Mouse (Mus musculus) kidney, postnatal 0 days (tissue): Measurements from ENCODE around the gene Lyl1. TPM values are rescaled to one million over a fixed set of nuclear protein-coding genes. Genes with fewer than 3 reads are reported as not detected.

Experiments
- ATAC-seq: fragments of 200-750 bp; cut with Nextera tagmentation; replicated peaks from 2 replicates; pipeline ENCODE4 v1.8.0; 2017; ENCODE audit warnings: low read depth, moderate number of reproducible peaks, moderate TSS enrichment, moderate library complexity; ENCODE audit not compliant: low FRiP score
- DNase-seq: peaks from one replicate; pipeline ENCODE4 v3.0.0-alpha.2; 2016; ENCODE audit warnings: low spot score
- H3K27ac ChIP-seq: fragments of 300-500 bp; sonication (generic); 2 replicates; pipeline ENCODE4 v1.5.1; 2014; ENCODE audit warnings: mild to moderate bottlenecking
- H3K27me3 ChIP-seq: fragments of 300-500 bp; sonication (generic); 2 replicates; pipeline ENCODE4 v1.6.1; 2014; ENCODE audit warnings: low read length, mixed read lengths; ENCODE audit not compliant: insufficient read depth
- H3K36me3 ChIP-seq: fragments of 300-500 bp; sonication (generic); 2 replicates; pipeline ENCODE4 v1.6.1; 2014; ENCODE audit warnings: low read length, mixed read lengths; ENCODE audit not compliant: insufficient read depth
- H3K4me1 ChIP-seq: fragments of 300-500 bp; sonication (generic); replicated peaks from 2 replicates; pipeline ENCODE4 v1.6.1; 2014; ENCODE audit warnings: antibody characterized with exemption, low read length, mixed read lengths; ENCODE audit not compliant: insufficient read depth
- H3K4me2 ChIP-seq: fragments of 300-500 bp; sonication (generic); 2 replicates; pipeline ENCODE4 v1.6.1; 2014; ENCODE audit warnings: mild to moderate bottlenecking, low read length, moderate library complexity, mixed read lengths
- H3K4me3 ChIP-seq: fragments of 300-500 bp; sonication (generic); replicated peaks from 2 replicates; pipeline ENCODE4 v1.5.1; 2014; ENCODE audit warnings: low read depth, low read length
- H3K9ac ChIP-seq: fragments of 300-500 bp; sonication (generic); 2 replicates; pipeline ENCODE4 v1.6.1; 2014; ENCODE audit warnings: low read depth, low read length
- H3K9me3 ChIP-seq: fragments of 300-500 bp; sonication (generic); replicated peaks from 2 replicates; pipeline ENCODE4 v1.6.1; 2016; ENCODE audit warnings: low read length, inconsistent platforms, mixed read lengths
- CTCF ChIP-seq: IDR thresholded peaks from 2 replicates; pipeline ENCODE4 v1.5.1; 2016; ENCODE audit warnings: antibody characterized with exemption, low read depth, mild to moderate bottlenecking, moderate library complexity
- WGBS: fragments of 180-500 bp; shearing (Covaris S2); extraction: QIAGEN DNeasy Blood & Tissue Kit; methylation state at CpG from one replicate; pipeline ENCODE4 v1.1.7; 2014; 5-methylcytosine and 5-hydroxymethylcytosine counted together
- polyA plus RNA-seq: library from polyadenylated mRNA; unstranded; fragments of >200 nt; fragmentation: Nextera tagmentation; extraction: Ambion mirVana; gene quantifications from 2 replicates; pipeline ENCODE4 v1.2.1, GENCODE M21; 2015

Gene Lyl1
- polyA plus RNA-seq, 1 experiment from 2014 or later = 6.1 TPM

DNA sequence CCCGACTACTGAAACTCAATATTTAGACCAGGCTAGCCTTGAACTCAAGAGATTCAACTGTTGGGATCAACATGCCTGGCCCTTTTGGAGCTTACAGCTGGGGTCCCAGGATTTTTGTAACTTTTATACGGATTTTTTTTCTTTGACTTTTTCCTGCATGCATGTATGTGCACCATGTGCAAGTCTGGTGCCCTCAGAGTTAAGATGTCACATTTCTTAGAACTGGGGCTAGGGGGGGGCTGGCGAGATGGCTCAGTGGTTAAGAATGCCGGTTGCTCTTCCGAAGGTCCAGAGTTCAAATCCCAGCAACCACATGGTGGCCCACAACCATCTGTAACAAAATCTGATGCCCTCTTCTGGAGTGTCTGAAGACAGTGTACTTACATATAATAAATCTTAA, 731 bp upstream of the Lyl1 start:
- H3K36me3 ChIP-seq = 0 out of 2 replicates have a peak, but pooled peaks cover 18% of the 10 kb centered on the region
- H3K27me3 ChIP-seq = peaks cover 26% of the 10 kb centered on the region; the same call in 1 of the 2 replicates
- ATAC-seq (no peak), DNase-seq (no peak)
- H3K9ac ChIP-seq = no peak overlapping the region
- H3K4me2 ChIP-seq = no peak overlapping the region
- peak overlapping the region; percentile 63 for H3K27ac ChIP-seq
- H3K4me1 ChIP-seq = peaks cover 6% of the 10 kb centered on the region
- 82% methylated on average over 5 of the region's 5 CpGs for WGBS
- TF ChIP-seq CTCF = no peak
- no peaks in the 10 kb centered on the region for H3K9me3 ChIP-seq
- no peak overlapping the region for H3K4me3 ChIP-seq

DNA sequence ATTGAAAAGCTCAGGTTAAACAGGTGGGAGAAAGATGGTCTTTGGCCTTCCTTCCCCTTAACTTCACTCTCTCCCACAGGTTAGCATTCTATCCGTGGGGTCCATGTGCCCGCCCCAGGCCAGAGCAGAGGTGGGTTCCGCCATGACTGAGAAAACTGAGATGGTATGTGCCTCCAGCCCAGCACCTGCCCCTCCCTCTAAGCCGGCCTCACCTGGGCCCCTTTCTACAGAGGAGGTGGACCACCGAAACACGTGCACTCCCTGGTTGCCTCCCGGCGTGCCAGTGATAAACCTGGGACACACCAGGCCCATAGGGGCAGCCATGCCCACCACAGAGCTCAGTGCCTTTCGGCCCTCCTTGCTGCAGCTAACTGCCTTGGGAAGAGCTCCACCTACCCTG, 1.3 kb downstream of the Lyl1 start:
- H3K27ac ChIP-seq = 0 out of 2 replicates have a peak overlapping the region, but pooled peaks have one; percentile 13
- peaks cover 35% of the 10 kb centered on the region; the same call in 1 of the 2 replicates for H3K27me3 ChIP-seq
- H3K4me1 ChIP-seq = peaks cover 21% of the 10 kb centered on the region
- no peak overlapping the region for H3K9ac ChIP-seq
- ATAC-seq = no peak
- H3K4me3 ChIP-seq = peak overlapping the region; percentile 29
- WGBS = 88% methylated on average over 9 of the region's 9 CpGs
- TF ChIP-seq CTCF = no peak
- no peaks in the 10 kb centered on the region for H3K9me3 ChIP-seq
- peak overlapping the region; percentile 43 for H3K4me2 ChIP-seq
- H3K36me3 ChIP-seq = 0 out of 2 replicates have a peak, but pooled peaks cover 5% of the 10 kb centered on the region
- DNase-seq = no peak

DNA sequence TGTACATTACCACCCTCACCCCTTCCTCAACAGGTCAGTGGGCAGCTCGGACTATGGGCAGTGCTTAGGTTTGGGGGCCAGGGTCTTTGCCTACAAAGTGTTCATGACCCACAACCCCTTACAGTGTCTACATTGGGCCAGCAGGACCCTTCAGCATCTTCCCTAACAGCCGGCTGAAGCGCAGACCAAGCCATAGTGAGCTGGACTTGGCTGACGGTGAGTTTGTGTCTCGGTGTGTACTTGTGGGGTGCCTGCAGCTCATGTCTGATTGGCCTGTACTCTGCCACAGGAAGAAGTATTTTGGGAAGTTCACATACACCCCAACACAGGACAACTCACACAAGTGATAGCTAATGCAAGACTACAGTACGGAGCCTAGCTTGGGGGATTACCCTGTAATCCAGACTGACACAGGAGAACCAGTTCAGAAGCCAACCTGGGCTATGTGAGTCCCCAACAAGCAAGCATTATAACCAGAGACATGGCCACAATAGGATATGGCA, 1.8 kb downstream of the Lyl1 start:
- Histone ChIP-seq H3K4me1 (peaks cover 26% of the 10 kb centered on the region), H3K9me3 (no peaks in the 10 kb centered on the region), H3K27me3 (peaks cover 39% of the 10 kb centered on the region; the same call in 1 of the 2 replicates), H3K4me3 (no peak overlapping the region), H3K36me3 (0 out of 2 replicates have a peak, but pooled peaks cover 3% of the 10 kb centered on the region), H3K4me2 (peak overlapping the region; percentile 48), H3K9ac (no peak overlapping the region), H3K27ac (0 out of 2 replicates have a peak overlapping the region, but pooled peaks have one; percentile 13)
- whole genome bisulfite sequencing = 80% methylated on average over 6 of the region's 6 CpGs
- no peak for TF ChIP-seq CTCF
- DNase-seq = no peak
- ATAC-seq = no peak

DNA sequence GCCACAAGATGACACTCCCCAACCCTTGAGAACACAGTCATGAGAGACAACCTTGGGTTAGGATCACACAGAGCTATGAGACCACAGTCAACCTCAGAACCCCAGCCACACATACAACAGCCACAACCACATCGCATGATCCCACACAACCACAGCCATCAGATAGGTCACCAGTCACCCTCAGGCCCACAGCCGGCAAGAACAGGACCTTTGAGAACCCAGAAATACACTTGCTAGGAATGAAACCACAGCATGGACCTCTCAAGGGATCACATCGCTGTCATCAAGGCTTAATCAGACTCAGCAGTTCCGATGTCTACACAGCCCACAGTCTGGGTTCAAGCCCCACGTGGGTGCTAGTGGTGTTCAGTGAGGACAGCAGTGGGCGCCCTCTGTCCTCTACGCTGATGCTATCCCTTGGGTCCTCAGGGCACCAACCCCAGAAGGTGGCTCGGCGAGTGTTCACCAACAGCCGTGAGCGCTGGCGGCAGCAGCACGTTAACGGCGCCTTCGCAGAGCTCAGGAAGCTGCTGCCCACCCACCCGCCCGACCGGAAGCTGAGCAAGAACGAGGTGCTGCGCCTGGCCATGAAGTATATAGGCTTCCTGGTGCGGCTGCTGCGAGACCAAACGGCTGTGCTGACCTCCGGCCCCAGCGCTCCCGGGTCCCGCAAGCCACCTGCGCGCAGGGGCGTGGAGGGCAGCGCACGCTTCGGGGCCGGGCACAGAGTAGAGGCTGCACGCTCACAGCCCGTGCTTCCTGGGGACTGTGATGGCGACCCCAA, 2.4 kb downstream of the Lyl1 start:
- no peak; the same call in 1 of the 2 replicates for TF ChIP-seq CTCF
- Histone ChIP-seq H3K27ac (no peak overlapping the region; the same call in 1 of the 2 replicates), H3K9ac (no peak overlapping the region), H3K4me1 (peaks cover 30% of the 10 kb centered on the region), H3K4me2 (peak overlapping the region; percentile 48), H3K36me3 (0 out of 2 replicates have a peak, but pooled peaks cover 3% of the 10 kb centered on the region), H3K4me3 (peak overlapping the region; percentile 14; the same call in 1 of the 2 replicates), H3K27me3 (peaks cover 41% of the 10 kb centered on the region; the same call in 1 of the 2 replicates), H3K9me3 (no peaks in the 10 kb centered on the region)
- ATAC-seq (no peak), DNase-seq (no peak)
- 18% methylated on average over 38 of the region's 38 CpGs for WGBS

DNA sequence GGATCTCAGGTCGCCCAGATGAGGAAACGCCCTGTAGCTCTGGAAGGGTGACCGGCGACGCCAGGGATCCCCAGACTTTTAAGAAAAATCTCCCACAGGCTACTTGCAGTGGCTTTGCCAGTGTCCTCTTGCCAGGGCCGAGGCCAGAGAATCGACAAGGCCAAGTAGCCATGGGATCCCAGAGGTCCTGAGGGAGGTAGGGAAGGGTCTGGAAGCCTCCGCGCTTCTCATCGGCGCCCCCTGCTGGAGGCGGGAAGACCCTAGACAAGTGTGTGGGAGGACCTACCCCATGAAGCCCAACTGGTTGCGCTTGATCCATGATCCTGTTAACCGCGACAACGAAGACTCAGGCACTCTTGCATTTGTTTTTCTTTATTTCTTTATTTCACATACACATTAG, 3.1 kb downstream of the Lyl1 start:
- DNase-seq (peak; percentile 80), ATAC-seq (no peak)
- peak overlapping the region; percentile 21; the same call in 1 of the 2 replicates for H3K4me3 ChIP-seq
- H3K36me3 ChIP-seq = no peaks in the 10 kb centered on the region
- no peaks in the 10 kb centered on the region for H3K9me3 ChIP-seq
- peak overlapping the region; percentile 48 for H3K4me2 ChIP-seq
- TF ChIP-seq CTCF = peak; percentile 82
- H3K27ac ChIP-seq = no peak overlapping the region
- peaks cover 41% of the 10 kb centered on the region; the same call in 1 of the 2 replicates for H3K27me3 ChIP-seq
- 8% methylated on average over 16 of the region's 16 CpGs for WGBS
- no peak overlapping the region for H3K9ac ChIP-seq
- peaks cover 37% of the 10 kb centered on the region for H3K4me1 ChIP-seq
